Mouse (Mus musculus) lung, postnatal 14 days (tissue): ENCODE results near the gene Bap1.

Source experiments
- DNase-seq: peaks from one replicate; pipeline ENCODE4 v3.0.0; 2021

Bap1 gene

DNA sequence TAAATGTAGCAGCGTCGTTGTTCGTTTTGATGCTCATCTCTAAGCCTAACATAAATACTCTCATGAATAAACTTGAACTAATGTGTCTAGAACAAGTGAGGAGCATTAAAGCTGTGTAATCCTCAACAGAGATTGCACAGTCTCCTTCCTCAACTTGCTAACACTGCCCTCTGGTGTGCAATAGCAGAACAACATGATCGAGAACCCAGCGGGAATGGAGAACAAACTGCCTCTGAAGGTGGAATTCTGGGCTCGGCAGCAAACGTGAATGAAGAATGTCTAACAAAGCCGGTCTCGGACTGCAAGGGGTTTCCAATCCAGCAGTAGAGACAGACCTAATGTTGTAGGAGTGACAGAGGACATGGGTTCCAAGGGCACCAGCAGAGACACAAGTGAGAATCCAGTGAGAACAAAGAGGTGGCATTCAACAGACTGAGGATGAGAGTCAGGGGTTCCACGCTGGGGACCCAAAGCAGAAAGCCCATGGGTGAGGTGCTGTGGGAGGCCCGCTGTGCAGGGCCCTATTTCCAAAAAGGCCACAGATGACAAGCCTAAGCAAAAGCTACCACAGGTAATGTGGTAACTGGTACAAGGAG lies 17.2 kb upstream of the Bap1 start:
- peak; percentile 92 for DNase-seq

DNA sequence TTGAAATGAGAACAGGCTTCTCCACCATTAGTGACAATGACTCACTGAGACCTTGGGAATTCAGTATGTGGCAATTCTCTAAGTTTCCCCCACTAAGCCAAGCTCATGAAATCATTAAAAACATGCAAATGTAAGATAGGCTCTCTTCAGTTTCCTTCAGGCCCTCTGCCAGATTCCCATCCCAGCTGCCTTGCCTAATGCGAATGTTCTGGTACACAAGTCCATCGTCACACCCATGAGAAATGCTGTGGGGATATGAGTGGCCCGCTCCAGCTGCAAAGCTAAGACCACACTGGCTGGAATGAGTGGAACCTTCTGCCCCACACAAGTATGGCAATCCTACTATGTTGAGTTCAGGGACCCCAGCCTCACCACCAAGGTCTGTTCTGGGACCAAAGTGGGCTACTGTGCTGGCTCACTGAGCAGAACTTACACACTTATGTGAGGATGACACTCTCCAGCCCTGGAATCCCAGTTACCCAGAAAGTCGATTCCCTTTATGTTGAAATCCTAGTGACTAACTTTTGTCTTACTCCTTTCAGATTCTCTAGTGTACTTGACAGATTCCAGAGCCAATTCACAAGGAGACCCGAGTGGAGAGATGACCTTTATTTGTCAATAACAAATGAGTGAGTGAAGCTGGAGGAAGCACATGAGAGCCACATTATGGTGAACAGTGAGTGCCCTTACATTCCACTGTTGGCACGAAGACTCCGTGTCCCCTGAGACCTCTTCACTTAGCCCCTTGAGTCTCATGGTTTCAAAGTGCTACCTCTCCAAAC lies 14.0 kb upstream of the Bap1 start:
- DNase-seq, result peak; percentile 67

- DNase-seq, result no peak
Measured at GRCm38 (mm10) chr14:31240528-31240927, 10.7 kb upstream of the Bap1 start.

DNA sequence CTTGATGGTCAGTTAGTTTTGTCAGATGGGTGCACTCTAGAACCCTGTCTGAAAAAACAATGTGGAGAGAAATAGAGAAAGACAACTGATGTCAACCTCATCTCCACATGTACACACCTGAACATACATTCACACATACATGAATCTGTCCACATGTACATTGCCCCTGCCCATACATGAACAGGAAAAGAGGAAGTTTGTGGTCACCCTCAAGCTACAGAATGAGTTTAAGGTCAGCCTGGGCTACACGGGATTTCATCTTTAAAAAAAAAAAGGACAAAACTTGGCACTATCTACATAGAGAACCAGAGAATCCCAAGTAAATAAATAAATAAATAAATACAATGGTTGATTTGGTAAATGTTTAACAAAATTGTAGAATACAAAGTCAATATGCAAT lies 6.5 kb upstream of the Bap1 start:
- DNase-seq, result no peak

DNA sequence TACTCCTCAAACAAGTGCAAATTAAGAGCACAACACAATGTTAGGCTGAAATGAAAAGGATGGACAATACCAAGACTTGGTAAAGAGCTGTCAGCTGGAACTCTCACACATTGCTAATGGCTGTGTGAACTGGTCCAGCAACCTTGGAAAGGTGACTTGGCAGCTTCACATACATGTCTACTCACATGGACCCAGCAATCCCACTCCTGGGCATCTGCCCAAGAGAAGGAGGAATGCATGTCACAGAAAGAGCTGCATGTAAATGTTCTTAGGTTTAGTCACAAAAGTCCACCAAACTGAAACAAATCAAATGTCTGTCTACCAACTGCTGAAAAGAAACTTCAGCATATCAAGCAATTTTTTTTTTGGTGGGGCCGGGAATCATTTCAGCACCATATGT lies 5.3 kb upstream of the Bap1 start:
- no peak for DNase-seq

GRCm38 (mm10) chr14:31248396-31248795 lies 2.9 kb upstream of the Bap1 start:
- no peak for DNase-seq

DNA sequence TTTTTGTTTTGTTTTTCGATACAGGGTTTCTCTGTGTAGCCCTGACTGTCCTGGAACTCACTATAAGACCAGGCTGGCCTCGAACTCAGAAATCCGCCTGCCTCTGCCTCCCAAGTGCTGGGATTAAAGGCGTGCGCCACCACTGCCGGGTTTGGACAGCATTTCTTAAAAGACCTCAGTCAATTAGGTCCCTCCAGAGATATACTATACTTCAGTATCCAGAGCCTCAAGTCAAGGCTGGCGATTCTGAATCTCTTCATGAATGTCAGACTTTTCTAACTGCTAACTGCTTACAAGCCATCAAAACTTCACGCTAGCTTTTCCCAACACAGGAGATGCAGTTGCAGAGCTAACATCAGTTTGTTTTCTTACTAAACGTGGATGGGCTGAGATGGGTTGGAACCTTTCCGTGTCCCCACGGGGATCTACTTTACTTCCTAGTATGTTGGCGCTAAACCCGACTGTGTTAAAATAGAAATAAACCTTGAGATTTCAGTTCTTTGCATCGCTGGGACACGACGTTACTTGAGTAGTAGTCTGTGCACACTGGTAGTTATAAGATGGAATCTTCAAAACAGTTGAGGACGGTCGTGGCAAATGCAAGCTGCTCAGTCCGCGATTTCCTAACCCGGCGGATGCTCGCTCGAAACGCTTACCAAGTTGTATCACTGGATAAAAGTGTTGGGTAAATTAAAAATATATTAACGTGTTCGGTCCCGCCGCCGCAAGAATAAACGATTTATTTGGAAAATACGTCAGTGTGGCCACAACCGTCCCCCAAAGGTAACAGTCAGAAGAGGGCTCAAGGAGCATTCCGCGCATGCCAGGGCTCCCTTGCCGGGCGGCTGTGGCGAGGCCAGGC lies 797 bp upstream of the Bap1 start:
- DNase-seq, result no peak

DNA sequence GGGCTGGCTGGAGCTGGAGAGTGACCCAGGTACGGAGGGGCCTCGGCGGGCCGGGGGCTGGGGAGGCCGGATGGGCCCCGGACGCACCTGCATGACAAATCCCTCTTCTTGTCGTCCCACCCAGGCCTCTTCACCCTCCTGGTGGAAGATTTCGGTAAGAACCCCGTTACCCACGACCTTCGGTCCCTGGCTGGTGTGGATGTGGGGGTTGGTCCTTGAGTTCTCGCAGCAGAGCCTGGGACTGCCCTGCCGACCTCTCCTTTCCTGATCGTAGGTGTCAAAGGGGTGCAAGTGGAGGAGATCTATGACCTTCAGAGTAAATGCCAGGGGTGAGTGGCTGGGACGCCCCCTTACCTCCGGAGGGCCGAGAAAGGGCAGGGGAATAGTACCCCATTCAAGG lies 376 bp downstream of the Bap1 start:
- no peak for DNase-seq

GRCm38 (mm10) chr14:31252091-31252490 lies 841 bp downstream of the Bap1 start:
- DNase-seq, result no peak

DNA sequence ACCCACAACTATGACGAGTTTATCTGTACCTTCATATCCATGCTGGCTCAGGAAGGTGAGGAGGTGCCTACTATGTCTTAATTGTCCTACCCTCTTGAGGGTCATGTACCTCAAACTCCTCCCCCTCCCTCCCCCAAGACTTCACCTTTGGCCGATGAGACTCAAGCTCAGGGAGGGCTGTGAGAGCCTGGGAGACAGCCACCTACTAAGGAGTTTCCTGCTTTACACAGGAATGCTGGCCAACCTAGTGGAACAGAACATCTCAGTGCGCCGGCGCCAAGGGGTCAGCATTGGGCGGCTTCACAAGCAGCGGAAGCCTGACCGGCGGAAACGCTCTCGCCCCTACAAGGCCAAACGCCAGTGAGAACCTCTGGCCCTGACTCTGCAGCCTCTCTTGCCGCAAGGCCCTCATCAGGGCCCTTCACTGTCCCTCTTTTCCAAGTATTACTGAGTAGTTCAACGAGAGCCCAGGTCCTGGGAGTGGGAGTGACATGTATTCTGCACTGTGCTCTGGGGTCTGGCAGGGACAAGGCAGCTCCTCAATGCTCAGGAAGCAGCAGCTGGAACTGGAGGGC lies 7.3 kb downstream of the Bap1 start:
- DNase-seq, result no peak

GRCm38 (mm10) chr14:31260374-31260773 lies 9.1 kb downstream of the Bap1 start:
- DNase-seq, result no peak

DNA sequence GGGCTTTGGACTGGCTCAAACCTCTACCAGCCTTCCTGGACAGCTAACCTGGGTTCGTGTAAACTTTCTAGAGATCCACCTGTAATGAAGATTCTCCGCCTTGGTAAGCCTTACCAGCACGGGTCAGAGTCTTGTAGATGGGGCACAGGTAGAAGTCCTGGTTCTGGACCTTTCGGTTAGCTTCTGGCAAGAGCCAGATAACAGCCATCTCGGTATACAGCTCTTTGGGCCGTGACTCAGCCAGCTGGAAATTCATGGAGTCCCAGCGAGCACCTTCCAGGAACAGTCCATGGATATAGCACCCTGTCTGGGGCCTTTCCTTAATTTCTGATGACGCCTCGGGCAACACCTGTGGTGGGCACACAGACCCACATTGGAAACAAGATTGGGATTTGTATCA lies 9.7 kb downstream of the Bap1 start:
- no peak for DNase-seq

DNA sequence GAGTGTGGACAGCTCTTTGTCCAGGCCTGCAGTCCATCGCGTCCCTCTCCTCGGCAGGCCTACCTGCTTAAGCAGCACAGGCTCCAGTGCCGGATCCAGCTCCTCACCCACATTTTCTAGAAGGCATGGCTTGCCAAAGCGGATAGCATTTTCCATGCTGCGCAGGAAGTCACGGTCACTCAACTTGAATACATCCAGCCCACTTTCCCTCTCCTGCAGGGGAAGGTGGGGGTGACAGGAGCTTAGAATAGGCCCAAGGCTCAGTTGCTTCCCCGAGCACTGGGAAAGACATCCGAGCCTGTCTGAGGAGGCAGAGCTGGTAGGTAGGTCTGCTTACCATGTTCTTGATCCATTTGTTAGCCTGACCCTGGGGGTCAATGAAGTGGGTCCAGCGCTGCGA lies 16.4 kb downstream of the Bap1 start:
- DNase-seq, result no peak

- DNase-seq, result no peak
Measured at GRCm38 (mm10) chr14:31268301-31269001, 17.2 kb downstream of the Bap1 start.

- DNase-seq, result peak; percentile 39
Measured at GRCm38 (mm10) chr14:31269456-31270100, 18.3 kb downstream of the Bap1 start.

- no peak for DNase-seq
Measured at GRCm38 (mm10) chr14:31271121-31271520, 19.9 kb downstream of the Bap1 start.

DNA sequence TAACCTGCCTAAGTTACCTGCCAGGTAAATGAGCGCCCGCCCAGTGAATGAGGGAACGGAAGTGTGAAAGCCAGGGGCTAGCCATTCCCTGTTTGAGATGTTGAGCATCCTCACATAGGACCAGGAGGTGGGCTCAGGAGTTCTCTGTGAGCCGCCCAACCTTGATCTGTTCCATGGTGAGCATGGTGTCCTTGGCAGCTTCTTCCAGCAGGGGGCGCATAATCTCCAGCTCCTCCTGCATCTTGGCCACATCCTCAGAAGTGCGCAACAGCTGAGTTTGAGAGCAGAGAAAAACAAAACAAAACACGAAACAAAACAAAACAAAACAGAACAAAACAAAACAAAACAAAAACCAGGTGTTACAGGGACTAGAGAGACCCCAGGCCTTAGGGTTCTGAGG lies 20.9 kb downstream of the Bap1 start:
- DNase-seq, result peak; percentile 87

DNA sequence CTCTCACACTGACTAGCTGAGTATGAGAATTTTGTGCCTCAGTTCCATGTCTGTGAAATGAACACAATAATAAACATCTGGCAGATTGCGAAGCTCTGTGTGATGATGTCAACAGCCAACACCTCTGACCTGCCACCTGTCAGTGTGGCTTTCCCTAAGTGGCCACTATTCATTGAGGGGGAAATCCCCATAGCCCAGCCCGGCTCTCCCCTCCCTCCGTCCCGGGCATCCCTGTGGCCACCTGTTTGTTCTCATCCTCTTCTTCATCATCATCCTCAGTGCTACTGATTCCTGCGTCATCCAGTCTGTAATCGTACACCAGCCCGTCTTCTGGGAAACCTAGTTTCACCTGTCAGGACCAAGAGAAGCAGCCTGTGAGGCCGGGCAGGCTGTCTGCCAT lies 34.5 kb downstream of the Bap1 start:
- DNase-seq, result no peak
